Mouse (Mus musculus) MEL (cell line): Measurements from ENCODE around the gene Grcc10. TPM values are rescaled to one million over a fixed set of nuclear protein-coding genes. Genes with fewer than 3 reads are reported as not detected.

Experiments
- DNase-seq: peaks from one replicate; pipeline ENCODE4 v3.0.0; 2011; ENCODE audit warnings: low read depth, low spot score
- H3K27ac ChIP-seq: 2 replicates; pipeline ENCODE4 v1.5.1; 2012; ENCODE audit warnings: low read depth, mild to moderate bottlenecking, control low read depth, low read length, moderate library complexity; ENCODE audit not compliant: control insufficient read depth
- H3K27me3 ChIP-seq, 2 experiments: fragments of 150-350 bp in 1 of 2; sonication (generic) in 1 of 2; 2 replicates each; pipeline ENCODE4 v1.6.1; 2012; ENCODE audit warnings: low read length in 2 of 2, mild to moderate bottlenecking in 2 of 2, improper control_type of control experiment in 1 of 2, moderate library complexity in 1 of 2; ENCODE audit not compliant: insufficient read depth in 2 of 2, control insufficient read depth in 1 of 2
- H3K36me3 ChIP-seq, 2 experiments: 2 replicates each; pipeline ENCODE4 v1.6.1; 2012 to 2014; ENCODE audit warnings: low read length in 2 of 2, improper control_type of control experiment in 1 of 2, inconsistent platforms in 1 of 2, mild to moderate bottlenecking in 1 of 2; ENCODE audit not compliant: insufficient read depth in 2 of 2, control insufficient read depth in 1 of 2
- H3K4me1 ChIP-seq, 2 experiments: fragments of 150-350 bp in 1 of 2; sonication (generic) in 1 of 2; 2 replicates each; pipeline ENCODE4 v1.6.1; 2012; ENCODE audit warnings: low read length in 2 of 2, improper control_type of control experiment in 1 of 2, mild to moderate bottlenecking in 1 of 2; ENCODE audit not compliant: insufficient read depth in 2 of 2, control insufficient read depth in 1 of 2
- H3K4me3 ChIP-seq, 2 experiments: fragments of 150-350 bp in 1 of 2; sonication (generic) in 1 of 2; 2 replicates each; pipeline ENCODE4 v1.5.1; 2012; ENCODE audit warnings: low read depth in 2 of 2, low read length in 2 of 2, mild to moderate bottlenecking in 2 of 2, moderate library complexity in 2 of 2, control low read depth in 1 of 2, improper control_type of control experiment in 1 of 2; ENCODE audit not compliant: control insufficient read depth in 1 of 2, insufficient read depth in 1 of 2
- H3K79me2 ChIP-seq: 2 replicates; pipeline ENCODE4 v1.6.1; 2012; ENCODE audit warnings: mild to moderate bottlenecking, low read length, moderate library complexity; ENCODE audit not compliant: control insufficient read depth, poor library complexity, insufficient read depth
- H3K9ac ChIP-seq: 2 replicates; pipeline ENCODE4 v1.6.1; 2012; ENCODE audit warnings: low read depth, mild to moderate bottlenecking, control low read depth, low read length, moderate library complexity; ENCODE audit not compliant: control insufficient read depth, poor library complexity, severe bottlenecking
- H3K9me3 ChIP-seq: fragments of 150-350 bp; sonication (generic); replicated peaks from 2 replicates; pipeline ENCODE4 v1.6.1; 2012; ENCODE audit warnings: mild to moderate bottlenecking, low read length, improper control_type of control experiment, moderate library complexity; ENCODE audit not compliant: insufficient read depth
- CHD1 ChIP-seq: IDR thresholded peaks from 2 replicates; pipeline ENCODE4 v1.6.1; 2012; ENCODE audit warnings: low read depth, mild to moderate bottlenecking, inconsistent platforms, low read length, improper control_type of control experiment
- E2F4 ChIP-seq: IDR thresholded peaks from 2 replicates; pipeline ENCODE4 v1.6.1; 2011; ENCODE audit warnings: low read depth, low read length, improper control_type of control experiment, borderline replicate concordance
- ELF1 ChIP-seq: IDR thresholded peaks from 2 replicates; pipeline ENCODE4 v1.6.1; 2014; ENCODE audit warnings: low read depth, mild to moderate bottlenecking, inconsistent platforms, low read length, improper control_type of control experiment, moderate library complexity
- GATA1 ChIP-seq: IDR thresholded peaks from 2 replicates; pipeline ENCODE4 v1.6.1; 2011; ENCODE audit warnings: low read depth, low read length, improper control_type of control experiment
- JUND ChIP-seq: IDR thresholded peaks from 2 replicates; pipeline ENCODE4 v1.6.1; 2011; ENCODE audit warnings: low read depth, mild to moderate bottlenecking, improper control_type of control experiment, low read length
- MAZ ChIP-seq: IDR thresholded peaks from 2 replicates; pipeline ENCODE4 v1.6.1; 2012; ENCODE audit warnings: low read depth, mild to moderate bottlenecking, inconsistent platforms, low read length, improper control_type of control experiment
- MXI1 ChIP-seq: IDR thresholded peaks from 2 replicates; pipeline ENCODE4 v1.6.1; 2011; ENCODE audit warnings: mild to moderate bottlenecking, low read depth, low read length, improper control_type of control experiment
- NELFE ChIP-seq: IDR thresholded peaks from 2 replicates; pipeline ENCODE4 v1.6.1; 2011; ENCODE audit warnings: low read depth, low read length, improper control_type of control experiment
- NRF1 ChIP-seq: IDR thresholded peaks from 2 replicates; pipeline ENCODE4 v1.6.1; 2014; ENCODE audit warnings: low read depth, mild to moderate bottlenecking, inconsistent platforms, low read length, improper control_type of control experiment, moderate library complexity; ENCODE audit not compliant: poor library complexity, insufficient read depth, severe bottlenecking
- POLR2AphosphoS2 ChIP-seq: IDR thresholded peaks from 2 replicates; pipeline ENCODE4 v1.6.1; 2011; ENCODE audit warnings: low read length, improper control_type of control experiment
- SIN3A ChIP-seq: IDR thresholded peaks from 2 replicates; pipeline ENCODE4 v1.6.1; 2012; ENCODE audit warnings: low read length, improper control_type of control experiment, inconsistent platforms
- SMC3 ChIP-seq: IDR thresholded peaks from 2 replicates; pipeline ENCODE4 v1.6.1; 2011; ENCODE audit warnings: low read depth, low read length, improper control_type of control experiment
- UBTF ChIP-seq: IDR thresholded peaks from 2 replicates; pipeline ENCODE4 v1.6.1; 2012; ENCODE audit warnings: low read depth, mild to moderate bottlenecking, inconsistent platforms, low read length, improper control_type of control experiment, moderate library complexity, borderline replicate concordance; ENCODE audit not compliant: insufficient read depth
- ZMIZ1 ChIP-seq: IDR thresholded peaks from 2 replicates; pipeline ENCODE4 v1.6.1; 2012; ENCODE audit warnings: low read depth, mild to moderate bottlenecking, inconsistent platforms, low read length, improper control_type of control experiment, moderate library complexity
- polyA plus RNA-seq, 2 experiments: library from polyadenylated mRNA; stranded (reverse) in 1 of 2; unstranded in 1 of 2; fragments of >175 nt in 1 of 2; fragments of >200 nt in 1 of 2; gene quantifications; 2 replicates each; pipeline versions ENCODE4 v1.2.1 to v1.2.4; 2012; ENCODE audit warnings: low replicate concordance in 2 of 2, low read depth in 1 of 2; ENCODE audit not compliant: insufficient read length in 2 of 2, insufficient read depth in 1 of 2, missing spikeins in 1 of 2
- total RNA-seq: library from RNA; depleted of rRNA; stranded (reverse); fragments of 300-350 nt; gene quantifications from 2 replicates; pipeline ENCODE4 v1.2.3, GENCODE M21; 2012

Grcc10 gene
- total and polyA plus RNA-seq, 3 experiments = 57.4 to 62.9 TPM; not detected in 1

DNA sequence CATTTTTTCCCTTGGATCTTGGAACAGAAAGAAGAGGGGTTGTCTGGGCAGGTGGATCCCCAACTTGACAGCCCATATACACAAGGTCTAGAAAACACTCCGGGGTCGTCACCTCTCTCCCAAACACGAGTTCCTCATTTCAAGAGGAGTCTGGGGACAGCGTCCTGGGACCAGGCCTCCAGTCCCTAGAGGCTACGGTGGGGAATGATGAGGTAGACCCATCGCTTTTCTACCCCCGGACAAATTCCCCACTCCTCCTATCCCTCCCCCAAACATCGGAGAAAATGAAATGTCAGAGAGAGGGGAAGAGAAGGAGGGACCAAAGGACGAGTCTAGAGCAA lies 27.5 kb upstream of the Grcc10 start:
- Histone ChIP-seq H3K9ac (peak overlapping the region; percentile 71), H3K79me2 (no peaks in the 10 kb centered on the region; the same call in 1 of the 2 replicates), H3K36me3 (peaks cover 0 to 6% of the 10 kb centered on the region in 2 experiments; a peak in 1 of 4 replicates), H3K27ac (no peak overlapping the region), H3K27me3 (peaks cover 0 to 2% of the 10 kb centered on the region in 2 experiments; a peak in 1 of 4 replicates), H3K9me3 (no peaks in the 10 kb centered on the region), H3K4me3 (peak overlapping the region; percentile 75 to 80), H3K4me1 (peaks cover 0 to 15% of the 10 kb centered on the region in 2 experiments; a peak in 2 of 4 replicates)
- DNase-seq = peak; percentile 61
- no peak for TF ChIP-seq ELF1
- peak; percentile 4; the same call in 1 of the 2 replicates for TF ChIP-seq UBTF

DNA sequence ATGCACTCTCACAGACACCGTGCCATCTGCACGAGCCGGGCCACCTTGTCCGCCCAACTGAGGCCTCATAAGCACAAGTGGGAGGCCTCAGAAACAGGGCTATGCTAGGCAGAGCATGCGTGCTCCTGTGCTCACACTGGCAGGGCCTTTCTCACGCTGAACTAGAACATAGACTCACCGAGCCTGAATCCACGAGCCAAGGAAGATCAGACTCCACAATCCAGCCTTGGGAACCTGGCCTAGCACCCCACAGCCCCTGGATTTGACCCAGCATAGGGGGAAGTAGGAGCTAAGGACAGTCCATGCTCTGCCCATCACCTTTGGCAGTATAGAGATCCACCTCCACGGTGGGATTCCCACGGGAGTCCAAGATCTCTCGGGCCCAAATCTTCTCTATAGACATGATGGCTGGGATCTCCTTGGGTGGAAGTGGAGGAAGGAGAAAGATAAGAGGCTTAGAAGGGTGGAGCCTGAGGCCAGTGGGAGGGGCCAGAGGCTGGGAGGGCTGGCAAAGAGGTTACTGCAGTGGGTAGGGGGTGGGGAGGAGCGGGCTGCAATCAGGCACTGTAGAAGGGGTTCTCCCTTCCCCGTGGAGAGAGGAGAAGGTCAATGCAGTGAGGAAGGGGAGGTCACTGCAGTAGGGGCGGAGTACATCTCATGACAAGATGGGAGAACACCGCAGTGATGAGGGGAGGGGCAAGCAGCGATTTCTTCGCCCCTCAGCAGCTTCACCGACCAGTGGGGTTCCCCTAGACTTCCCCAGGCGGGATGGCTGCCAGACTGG lies 26.9 kb upstream of the Grcc10 start:
- no peak for TF ChIP-seq SMC3
- peak; percentile 39; the same call in 1 of the 2 replicates for TF ChIP-seq MAZ
- 0 out of 2 replicates have a peak, but pooled peaks have one; percentile 9 for TF ChIP-seq NELFE
- TF ChIP-seq CHD1 = no peak
- no peak for TF ChIP-seq POLR2AphosphoS2
- 0 out of 2 replicates have a peak, but pooled peaks have one; percentile 31 for TF ChIP-seq MXI1
- no peak for TF ChIP-seq NRF1
- no peak for TF ChIP-seq JUND
- no peak for TF ChIP-seq E2F4
- no peak for TF ChIP-seq ELF1
- peak; percentile 11; the same call in 1 of the 2 replicates for TF ChIP-seq GATA1
- TF ChIP-seq ZMIZ1 = no peak
- TF ChIP-seq SIN3A = 0 out of 2 replicates have a peak, but pooled peaks have one; percentile 5
- Histone ChIP-seq H3K27me3 (peaks cover 0 to 1% of the 10 kb centered on the region in 2 experiments; a peak in 1 of 4 replicates), H3K4me1 (peaks cover 0 to 15% of the 10 kb centered on the region in 2 experiments; a peak in 2 of 4 replicates), H3K27ac (no peak overlapping the region), H3K9me3 (no peaks in the 10 kb centered on the region), H3K9ac (peak overlapping the region; percentile 71), H3K4me3 (peak overlapping the region; percentile 75 to 80), H3K79me2 (no peaks in the 10 kb centered on the region; the same call in 1 of the 2 replicates), H3K36me3 (peaks cover 0 to 6% of the 10 kb centered on the region in 2 experiments; a peak in 1 of 4 replicates)
- DNase-seq = peak; percentile 78
